Mouse (Mus musculus) testis, adult 2 months (tissue): ENCODE data around the gene Slc35a1. TPM values are rescaled to one million over a fixed set of nuclear protein-coding genes. Genes with fewer than 3 reads are reported as not detected.

Experiments
- H3K27ac ChIP-seq: fragments of 200-500 bp; 2 replicates; pipeline ENCODE4 v1.5.1; 2012; ENCODE audit warnings: low read depth, low read length; ENCODE audit not compliant: control insufficient read depth, insufficient read depth
- H3K27me3 ChIP-seq: fragments of 200-500 bp; 2 replicates; pipeline ENCODE4 v1.6.1; 2012; ENCODE audit warnings: mild to moderate bottlenecking, low read length, moderate library complexity; ENCODE audit not compliant: control insufficient read depth, insufficient read depth
- H3K36me3 ChIP-seq: fragments of 200-500 bp; 2 replicates; pipeline ENCODE4 v1.6.1; 2012; ENCODE audit warnings: mild to moderate bottlenecking, low read length; ENCODE audit not compliant: control insufficient read depth, insufficient read depth
- H3K4me1 ChIP-seq: fragments of 200-500 bp; 2 replicates; pipeline ENCODE4 v1.6.1; 2012; ENCODE audit warnings: low read length; ENCODE audit not compliant: control insufficient read depth, insufficient read depth
- H3K4me3 ChIP-seq: fragments of 200-500 bp; 2 replicates; pipeline ENCODE4 v1.5.1; 2012; ENCODE audit warnings: low read depth, mild to moderate bottlenecking, low read length, moderate library complexity, mixed read lengths; ENCODE audit not compliant: control insufficient read depth
- CTCF ChIP-seq: fragments of 200-500 bp; IDR thresholded peaks from 2 replicates; pipeline ENCODE4 v1.5.1; 2012; ENCODE audit warnings: low read depth, mild to moderate bottlenecking, inconsistent platforms, low read length, moderate library complexity; ENCODE audit not compliant: control insufficient read depth, insufficient read depth, insufficient replicate concordance
- POLR2A ChIP-seq: fragments of 200-500 bp; IDR thresholded peaks from 2 replicates; pipeline ENCODE4 v1.6.1; 2012; ENCODE audit warnings: low read depth, mild to moderate bottlenecking, inconsistent platforms, low read length, moderate library complexity; ENCODE audit not compliant: control insufficient read depth
- polyA plus RNA-seq: library from polyadenylated mRNA; depleted of rRNA; stranded (reverse); fragments of >200 nt; gene quantifications from 2 replicates; pipeline ENCODE4 v1.2.3, GENCODE M21; 2012

The Slc35a1 gene
- polyA plus RNA-seq, 1 experiment, result 4.5 TPM

DNA sequence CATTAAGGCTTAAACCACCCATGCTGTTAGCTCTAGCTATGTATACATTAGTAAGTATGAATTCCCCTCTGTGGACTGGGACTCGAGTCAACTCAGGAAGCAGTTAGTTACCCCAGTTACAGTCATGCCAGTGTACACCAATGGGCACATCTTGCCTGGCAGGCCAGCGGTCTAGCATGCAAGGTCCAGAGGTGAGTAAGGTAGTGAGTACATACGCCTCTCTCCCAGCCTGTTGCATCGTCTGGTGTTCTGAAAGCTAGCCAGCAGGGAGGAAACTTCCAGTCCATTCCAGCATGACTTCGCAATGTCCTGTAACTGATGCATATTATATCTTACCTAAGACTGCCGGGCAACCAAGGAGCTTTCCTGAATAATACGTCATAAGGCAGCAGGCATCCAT lies 34.1 kb downstream of the Slc35a1 start:
- TF ChIP-seq CTCF (no peak), POLR2A (no peak)
- H3K4me3 ChIP-seq, result no peak overlapping the region
- H3K4me1 ChIP-seq, result no peaks in the 10 kb centered on the region
- H3K27ac ChIP-seq, result no peak overlapping the region
- no peaks in the 10 kb centered on the region for H3K27me3 ChIP-seq
- H3K36me3 ChIP-seq, result peaks cover 2% of the 10 kb centered on the region; the same call in 1 of the 2 replicates

DNA sequence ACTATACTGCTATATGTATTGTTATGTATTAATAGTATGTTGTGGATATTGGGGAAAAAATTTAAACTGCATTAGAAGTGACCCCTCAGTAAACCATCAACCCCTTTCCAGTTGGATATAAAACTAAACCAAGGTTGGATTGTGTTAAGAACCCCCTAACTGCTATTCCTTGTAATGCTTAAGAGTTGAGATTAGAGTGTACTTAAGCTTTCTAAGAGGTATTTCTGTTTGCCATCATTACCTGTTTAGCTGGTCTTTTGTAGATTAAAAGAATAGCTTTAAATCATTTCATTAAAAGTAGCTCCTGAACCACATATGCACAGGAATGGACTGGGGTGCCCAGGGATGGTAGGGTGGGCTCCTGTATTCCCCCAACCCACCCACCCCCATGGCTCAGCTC lies 42.5 kb downstream of the Slc35a1 start:
- Histone ChIP-seq H3K27me3 (no peaks in the 10 kb centered on the region), H3K4me3 (no peak overlapping the region), H3K27ac (no peak overlapping the region), H3K36me3 (no peaks in the 10 kb centered on the region; the same call in 1 of the 2 replicates), H3K4me1 (no peaks in the 10 kb centered on the region)
- no peak for TF ChIP-seq POLR2A
- no peak for TF ChIP-seq CTCF

DNA sequence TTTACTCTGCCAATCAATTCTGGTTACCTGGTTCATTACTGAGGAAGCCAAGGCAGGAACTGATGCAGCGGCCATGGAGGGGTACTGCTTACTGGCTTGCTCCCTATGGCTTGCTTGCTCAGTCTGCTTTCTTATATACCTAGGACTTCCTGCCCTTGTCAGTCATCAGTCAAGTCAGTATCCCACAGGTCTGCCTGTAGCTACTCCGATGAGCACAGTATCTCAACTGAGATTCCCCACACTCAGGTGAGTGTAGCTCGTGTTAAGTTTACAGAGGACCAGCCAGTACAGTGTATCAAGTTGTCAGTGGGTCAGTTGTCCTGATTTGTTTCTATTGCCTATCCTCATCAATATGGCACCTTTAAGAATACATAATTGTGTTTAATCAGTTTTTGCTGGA lies 46.5 kb downstream of the Slc35a1 start:
- Histone ChIP-seq H3K27me3 (no peaks in the 10 kb centered on the region), H3K36me3 (no peaks in the 10 kb centered on the region; the same call in 1 of the 2 replicates), H3K4me3 (no peak overlapping the region), H3K27ac (no peak overlapping the region), H3K4me1 (no peaks in the 10 kb centered on the region)
- TF ChIP-seq CTCF (no peak), POLR2A (no peak)

DNA sequence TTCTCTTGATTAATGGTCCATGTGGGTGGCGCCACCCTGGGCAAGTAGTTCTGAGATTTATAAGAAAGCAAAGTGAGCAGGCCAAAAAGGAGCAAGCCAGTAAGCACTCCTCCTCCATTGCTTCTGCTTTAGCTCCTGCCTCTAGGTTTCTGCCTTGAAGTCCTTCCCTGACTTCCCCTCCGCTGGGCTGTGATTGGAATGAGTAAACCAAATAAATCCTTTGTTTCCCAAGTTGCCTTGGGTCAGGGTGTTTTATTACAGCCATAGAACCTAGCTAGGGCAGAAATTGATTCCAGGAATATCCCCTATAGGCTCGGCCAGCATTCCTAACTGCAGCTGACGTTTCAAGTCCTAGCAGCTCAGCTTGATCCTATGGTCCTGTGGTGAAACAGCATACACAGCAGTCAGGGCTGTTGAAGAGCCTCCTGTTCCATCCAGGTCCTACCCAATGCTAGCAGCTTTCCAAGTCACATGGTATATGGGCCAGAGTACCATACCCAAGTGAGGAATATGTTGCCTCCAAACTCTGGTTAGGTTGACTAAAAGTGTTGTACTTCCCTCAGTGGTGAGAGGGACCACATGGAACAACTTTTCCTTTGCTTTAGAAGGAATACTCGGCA lies 47.4 kb downstream of the Slc35a1 start:
- TF ChIP-seq CTCF, result no peak
- Histone ChIP-seq H3K27me3 (no peaks in the 10 kb centered on the region), H3K4me3 (no peak overlapping the region), H3K4me1 (no peaks in the 10 kb centered on the region), H3K27ac (no peak overlapping the region), H3K36me3 (no peaks in the 10 kb centered on the region; the same call in 1 of the 2 replicates)

DNA sequence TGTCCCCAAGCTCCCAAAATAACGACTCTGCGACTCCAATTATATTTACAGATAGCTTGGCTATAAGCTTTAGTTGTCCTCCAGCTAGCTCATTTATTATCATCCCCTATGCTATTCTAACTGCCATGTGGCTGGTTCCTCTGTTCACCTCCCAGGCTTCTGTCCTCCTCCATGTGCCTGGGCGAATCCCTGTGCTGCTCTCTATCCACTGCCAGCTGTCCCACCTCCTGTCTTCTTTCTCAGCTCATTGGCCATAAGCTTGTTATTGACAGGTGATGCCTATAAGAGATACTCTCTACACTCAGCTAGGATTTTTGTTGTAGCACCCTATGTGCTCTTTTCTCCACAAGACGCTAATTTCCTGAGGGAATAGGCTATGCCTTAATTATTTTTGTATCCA lies 49.4 kb downstream of the Slc35a1 start:
- TF ChIP-seq POLR2A (no peak), CTCF (no peak)
- H3K4me1 ChIP-seq, result no peaks in the 10 kb centered on the region
- H3K27me3 ChIP-seq, result no peaks in the 10 kb centered on the region
- H3K4me3 ChIP-seq, result no peak overlapping the region
- no peaks in the 10 kb centered on the region; the same call in 1 of the 2 replicates for H3K36me3 ChIP-seq
- no peak overlapping the region for H3K27ac ChIP-seq

DNA sequence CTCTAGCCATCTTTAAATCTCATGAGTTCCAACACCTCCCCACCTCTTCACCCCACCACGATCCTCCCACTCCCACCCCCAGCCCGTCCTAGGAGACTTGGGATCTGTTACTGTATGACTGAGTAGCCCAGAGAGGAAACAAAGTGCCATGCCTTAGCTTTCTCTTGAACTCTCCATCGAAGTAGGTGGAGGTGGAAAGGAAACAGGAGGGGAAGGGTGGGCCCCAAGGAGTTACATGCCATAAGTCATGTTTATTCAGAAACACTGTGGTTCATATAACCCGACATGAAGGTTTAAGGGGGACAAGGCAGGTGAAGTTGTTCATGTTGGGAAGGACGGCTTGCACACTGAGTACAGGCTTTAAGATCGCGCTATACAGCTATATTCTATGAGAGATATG lies 49.9 kb downstream of the Slc35a1 start:
- Histone ChIP-seq H3K4me1 (no peaks in the 10 kb centered on the region), H3K27ac (no peak overlapping the region)
- no peak for TF ChIP-seq POLR2A
- no peak for TF ChIP-seq CTCF

DNA sequence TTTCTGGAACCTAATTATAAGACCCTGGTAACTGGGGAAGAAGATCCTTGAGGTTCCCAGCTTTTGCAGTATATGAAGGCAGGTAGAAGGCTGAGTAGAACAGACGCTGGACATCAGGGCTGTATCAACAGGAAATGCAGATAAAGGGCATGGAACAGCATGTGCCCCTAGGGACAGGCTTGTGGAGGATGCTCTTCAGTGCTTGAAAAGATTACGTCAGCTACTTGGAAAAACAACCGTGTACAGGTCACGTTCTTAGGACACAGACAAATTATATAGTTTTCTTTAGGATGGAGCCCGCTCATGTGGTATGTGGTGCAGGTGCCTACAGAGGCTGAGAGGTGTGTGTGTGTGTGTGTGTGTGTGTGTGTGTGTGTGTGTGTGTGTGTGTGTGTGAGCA lies 51.2 kb downstream of the Slc35a1 start:
- H3K4me3 ChIP-seq, result no peak overlapping the region
- TF ChIP-seq CTCF (no peak), POLR2A (no peak)
- no peaks in the 10 kb centered on the region; the same call in 1 of the 2 replicates for H3K36me3 ChIP-seq
- H3K27ac ChIP-seq, result no peak overlapping the region
- no peaks in the 10 kb centered on the region for H3K27me3 ChIP-seq
- H3K4me1 ChIP-seq, result no peaks in the 10 kb centered on the region

More for the DNA sequence above, 49.9 kb downstream of the Slc35a1 start:
- H3K27me3 ChIP-seq, result no peaks in the 10 kb centered on the region
- H3K36me3 ChIP-seq, result no peaks in the 10 kb centered on the region; the same call in 1 of the 2 replicates
- no peak overlapping the region for H3K4me3 ChIP-seq
